Mouse (Mus musculus) neural tube, embryonic 12.5 days (tissue): ENCODE measurements at regions not wholly inside any gene's neighbourhood (a gene's known extent, or its start where the extent isn't known, plus 50 kb on each side); places are given as distances from the start of the nearest gene placed in this dataset.
A peak's percentile ranks its signal among the peaks of the same experiment; 100 is the strongest.

Source experiments
- ATAC-seq: fragments of 200-750 bp; cut with Nextera tagmentation; 2 replicates; pipeline ENCODE4 v1.8.0; 2017; ENCODE audit warnings: low read depth, mild to moderate bottlenecking, moderate TSS enrichment, moderate library complexity; ENCODE audit not compliant: low FRiP score
- H3K27ac ChIP-seq: fragments of 300-500 bp; sonication (generic); 2 replicates; pipeline ENCODE4 v1.5.1; 2016
- H3K27me3 ChIP-seq: fragments of 300-500 bp; sonication (generic); replicated peaks from 2 replicates; pipeline ENCODE4 v1.6.1; 2016; ENCODE audit warnings: mild to moderate bottlenecking
- H3K36me3 ChIP-seq: fragments of 300-500 bp; sonication (generic); 2 replicates; pipeline ENCODE4 v1.6.1; 2016; ENCODE audit warnings: mild to moderate bottlenecking
- H3K4me1 ChIP-seq: fragments of 300-500 bp; sonication (generic); 2 replicates; pipeline ENCODE4 v1.6.1; 2016
- H3K4me2 ChIP-seq: fragments of 300-500 bp; sonication (generic); replicated peaks from 2 replicates; pipeline ENCODE4 v1.6.1; 2016; ENCODE audit warnings: mild to moderate bottlenecking
- H3K4me3 ChIP-seq: fragments of 300-500 bp; sonication (generic); 2 replicates; pipeline ENCODE4 v1.5.1; 2016
- H3K9ac ChIP-seq: fragments of 300-500 bp; sonication (generic); 2 replicates; pipeline ENCODE4 v1.6.1; 2016; ENCODE audit warnings: mild to moderate bottlenecking
- H3K9me3 ChIP-seq: fragments of 300-500 bp; sonication (generic); 2 replicates; pipeline ENCODE4 v1.6.1; 2016; ENCODE audit warnings: mild to moderate bottlenecking
- WGBS: fragments of 180-500 bp; shearing (Covaris S2); methylation state at CpG from one replicate; pipeline ENCODE4 v1.1.7; 2016; 5-methylcytosine and 5-hydroxymethylcytosine counted together

GRCm38 (mm10) chr14:76767301-76767700 is 210.6 kb upstream of the Serp2 start:
- H3K4me3 ChIP-seq: no peak overlapping the region
- no peaks in the 10 kb centered on the region for H3K36me3 ChIP-seq
- H3K4me1 ChIP-seq: peaks cover 28% of the 10 kb centered on the region
- H3K27ac ChIP-seq: no peak overlapping the region
- H3K9ac ChIP-seq: no peak overlapping the region
- 49% methylated on average over 6 of the region's 6 CpGs for WGBS
- no peak overlapping the region for H3K4me2 ChIP-seq
- H3K27me3 ChIP-seq: peaks cover 5% of the 10 kb centered on the region; the same call in 1 of the 2 replicates
- no peak for ATAC-seq
- H3K9me3 ChIP-seq: no peaks in the 10 kb centered on the region

DNA sequence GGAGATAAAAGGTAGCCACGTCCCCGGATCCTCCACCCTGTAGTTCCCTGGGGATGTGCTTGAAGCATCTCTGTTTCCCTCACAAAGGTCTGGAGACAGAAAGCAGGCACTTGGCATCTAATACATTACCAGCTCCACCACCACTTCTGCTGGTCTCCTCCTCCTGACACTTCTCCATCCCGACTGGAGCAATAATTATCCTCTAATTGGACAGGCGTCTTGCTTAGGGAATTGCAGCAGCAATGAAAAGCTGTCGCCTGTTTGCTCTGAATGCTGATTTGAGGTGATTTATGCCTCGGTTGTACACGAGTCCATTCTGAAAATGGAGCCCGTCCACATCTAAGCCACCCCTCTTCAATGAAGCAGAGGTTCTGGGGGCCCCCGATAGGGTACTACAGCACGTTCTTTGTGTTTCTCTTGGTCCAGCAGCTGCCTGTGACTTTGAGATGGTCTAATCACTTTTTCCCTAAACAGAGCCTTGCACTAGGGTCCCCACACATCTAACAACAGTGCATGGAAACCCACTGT is 209.6 kb upstream of the Serp2 start:
- no peak overlapping the region for H3K27ac ChIP-seq
- H3K9ac ChIP-seq: no peak overlapping the region
- ATAC-seq: peak; percentile 61; the same call in 1 of the 2 replicates

DNA sequence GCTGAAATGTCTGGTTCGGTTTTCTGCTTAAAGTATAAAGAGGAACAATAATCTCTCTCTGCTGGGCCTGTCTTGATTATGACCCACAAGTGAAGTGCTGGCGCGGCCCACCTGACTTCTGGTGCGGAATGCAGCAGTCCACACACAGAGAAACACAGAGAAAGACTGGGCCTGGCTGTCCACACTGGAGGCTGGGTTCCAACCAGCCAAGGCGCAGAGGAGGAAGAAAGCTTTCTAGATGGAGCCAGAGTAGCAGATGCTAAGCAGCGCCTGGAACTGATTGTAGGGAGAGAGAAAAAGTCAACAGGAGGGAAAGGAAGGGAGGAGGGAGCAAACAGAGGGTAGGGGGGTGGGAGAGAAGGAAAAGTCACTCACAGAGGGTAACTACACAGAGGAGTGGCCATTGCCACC is 208.4 kb upstream of the Serp2 start:
- no peak overlapping the region for H3K27ac ChIP-seq

More for the DNA sequence above, 209.6 kb upstream of the Serp2 start:
- H3K36me3 ChIP-seq: no peaks in the 10 kb centered on the region
- WGBS: 31% methylated on average over 10 of the region's 10 CpGs
- H3K4me1 ChIP-seq: peaks cover 24% of the 10 kb centered on the region
- H3K9me3 ChIP-seq: no peaks in the 10 kb centered on the region
- no peak overlapping the region for H3K4me3 ChIP-seq
- peaks cover 5% of the 10 kb centered on the region; the same call in 1 of the 2 replicates for H3K27me3 ChIP-seq
- no peak overlapping the region for H3K4me2 ChIP-seq

GRCm38 (mm10) chr14:76764390-76764796 is 207.7 kb upstream of the Serp2 start:
- peaks cover 5% of the 10 kb centered on the region; the same call in 1 of the 2 replicates for H3K27me3 ChIP-seq
- H3K9ac ChIP-seq: no peak overlapping the region
- H3K4me1 ChIP-seq: peaks cover 24% of the 10 kb centered on the region
- WGBS: 30% methylated on average over 7 of the region's 7 CpGs
- no peak overlapping the region for H3K27ac ChIP-seq
- H3K4me3 ChIP-seq: no peak overlapping the region
- no peak for ATAC-seq
- H3K9me3 ChIP-seq: no peaks in the 10 kb centered on the region
- H3K4me2 ChIP-seq: peak overlapping the region; percentile 9; the same call in 1 of the 2 replicates
- no peaks in the 10 kb centered on the region for H3K36me3 ChIP-seq

More for the DNA sequence above, 208.4 kb upstream of the Serp2 start:
- 68% methylated on average over 6 of the region's 6 CpGs for WGBS
- Histone ChIP-seq H3K4me2 (peak overlapping the region; percentile 9; the same call in 1 of the 2 replicates), H3K27me3 (peaks cover 5% of the 10 kb centered on the region; the same call in 1 of the 2 replicates), H3K36me3 (no peaks in the 10 kb centered on the region), H3K9ac (no peak overlapping the region), H3K4me1 (peaks cover 24% of the 10 kb centered on the region), H3K9me3 (no peaks in the 10 kb centered on the region), H3K4me3 (no peak overlapping the region)
- no peak for ATAC-seq

- ATAC-seq: no peak
- Histone ChIP-seq H3K4me2 (no peak overlapping the region), H3K9ac (no peak overlapping the region), H3K27me3 (peaks cover 5% of the 10 kb centered on the region; the same call in 1 of the 2 replicates), H3K9me3 (no peaks in the 10 kb centered on the region), H3K36me3 (no peaks in the 10 kb centered on the region), H3K4me1 (peaks cover 24% of the 10 kb centered on the region), H3K4me3 (no peak overlapping the region), H3K27ac (no peak overlapping the region)
- 88% methylated on average over 7 of the region's 7 CpGs for WGBS
These were observed 206.8 kb upstream of the Serp2 start for GRCm38 (mm10) chr14:76763539-76763938.

GRCm38 (mm10) chr14:76762777-76763176 is 206.1 kb upstream of the Serp2 start:
- Histone ChIP-seq H3K9me3 (no peaks in the 10 kb centered on the region), H3K9ac (no peak overlapping the region), H3K27me3 (peaks cover 5% of the 10 kb centered on the region; the same call in 1 of the 2 replicates), H3K4me3 (no peak overlapping the region), H3K27ac (no peak overlapping the region), H3K4me1 (peaks cover 24% of the 10 kb centered on the region), H3K4me2 (no peak overlapping the region), H3K36me3 (no peaks in the 10 kb centered on the region)
- 55% methylated on average over 10 of the region's 10 CpGs for WGBS
- no peak for ATAC-seq

DNA sequence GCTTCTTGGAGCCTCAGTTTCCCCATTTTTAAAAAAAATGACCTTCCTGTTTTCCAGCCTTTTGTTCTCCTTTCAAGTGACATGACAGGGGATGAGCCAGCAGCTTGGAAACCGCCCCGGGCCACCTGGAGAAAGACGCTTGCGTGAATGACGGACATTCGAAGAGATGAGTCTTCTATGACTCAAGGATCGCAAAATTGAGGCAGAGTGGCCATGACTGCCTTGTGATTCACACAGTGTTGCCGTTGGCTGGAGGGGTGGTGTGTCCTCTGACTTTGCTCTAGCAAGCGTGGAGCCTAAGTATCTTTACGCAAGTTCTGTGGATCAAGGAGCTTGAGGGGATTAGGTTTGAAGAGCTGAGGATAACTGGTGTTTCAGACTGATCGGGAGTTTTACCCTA is 205.0 kb upstream of the Serp2 start:
- Histone ChIP-seq H3K36me3 (no peaks in the 10 kb centered on the region), H3K4me1 (peaks cover 24% of the 10 kb centered on the region), H3K27me3 (peaks cover 5% of the 10 kb centered on the region; the same call in 1 of the 2 replicates), H3K4me3 (no peak overlapping the region), H3K27ac (no peak overlapping the region), H3K4me2 (no peak overlapping the region), H3K9me3 (no peaks in the 10 kb centered on the region), H3K9ac (no peak overlapping the region)
- no peak for ATAC-seq
- 94% methylated on average over 11 of the region's 11 CpGs for WGBS

DNA sequence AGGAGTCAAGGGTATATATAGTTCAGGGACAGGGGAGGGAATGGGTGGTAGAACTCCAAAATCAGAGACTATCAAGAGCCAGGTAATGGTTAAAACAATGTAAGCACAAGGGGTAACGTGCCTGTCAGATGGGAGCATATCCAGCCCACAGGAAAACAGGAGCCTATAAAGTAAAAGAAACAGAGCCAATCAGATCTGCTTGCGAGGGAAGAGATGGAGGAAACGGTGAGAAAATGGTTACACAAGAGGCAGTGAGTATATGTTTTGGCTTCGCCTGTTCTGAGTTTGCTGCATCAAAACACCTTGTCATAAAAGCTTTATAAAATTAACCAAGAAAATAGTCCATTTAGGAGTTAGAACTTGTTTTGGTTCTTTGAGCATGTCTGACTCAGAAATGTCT is 204.6 kb upstream of the Serp2 start:
- Histone ChIP-seq H3K36me3 (no peaks in the 10 kb centered on the region), H3K27ac (no peak overlapping the region), H3K9ac (no peak overlapping the region), H3K4me3 (no peak overlapping the region), H3K27me3 (peaks cover 5% of the 10 kb centered on the region; the same call in 1 of the 2 replicates), H3K4me2 (no peak overlapping the region), H3K9me3 (no peaks in the 10 kb centered on the region), H3K4me1 (peaks cover 20% of the 10 kb centered on the region)
- 92% methylated on average over 4 of the region's 4 CpGs for whole genome bisulfite sequencing
- no peak for ATAC-seq

- no peak overlapping the region for H3K4me3 ChIP-seq
- 81% methylated on average over 13 of the region's 13 CpGs for WGBS
- ATAC-seq: no peak
These were observed 203.9 kb upstream of the Serp2 start for GRCm38 (mm10) chr14:76760509-76761023.

DNA sequence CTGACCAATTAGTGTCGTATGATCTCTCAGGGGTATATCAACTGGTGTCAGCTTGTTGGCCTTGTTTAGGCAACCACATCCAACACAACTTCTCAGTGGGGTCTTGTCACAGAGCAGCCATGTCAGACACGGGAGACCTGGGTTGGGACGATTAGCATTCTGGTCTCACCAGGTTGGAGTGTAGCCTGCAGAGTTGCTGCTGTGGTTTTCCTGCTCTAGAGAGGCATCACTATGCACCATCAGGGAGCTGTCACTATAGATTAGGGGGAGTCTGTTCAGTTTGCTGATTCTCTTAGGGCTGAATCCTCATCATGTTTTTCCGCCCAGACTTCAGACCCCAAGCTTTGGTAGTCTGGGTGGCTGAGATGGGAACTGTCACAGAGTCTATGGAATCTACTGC is 202.7 kb upstream of the Serp2 start:
- no peaks in the 10 kb centered on the region for H3K36me3 ChIP-seq
- H3K4me2 ChIP-seq: no peak overlapping the region
- H3K4me1 ChIP-seq: peaks cover 5% of the 10 kb centered on the region; the same call in 1 of the 2 replicates
- H3K9me3 ChIP-seq: no peaks in the 10 kb centered on the region
- peaks cover 5% of the 10 kb centered on the region; the same call in 1 of the 2 replicates for H3K27me3 ChIP-seq
- no peak overlapping the region for H3K9ac ChIP-seq
- H3K27ac ChIP-seq: no peak overlapping the region
- ATAC-seq: no peak
- WGBS: 89% methylated on average over 4 of the region's 4 CpGs
- no peak overlapping the region for H3K4me3 ChIP-seq

More at GRCm38 (mm10) chr14:76760509-76761023, 203.9 kb upstream of the Serp2 start:
- H3K4me2 ChIP-seq: no peak overlapping the region
- H3K9ac ChIP-seq: no peak overlapping the region
- H3K27ac ChIP-seq: no peak overlapping the region
- H3K4me1 ChIP-seq: peaks cover 16% of the 10 kb centered on the region
- no peaks in the 10 kb centered on the region for H3K9me3 ChIP-seq
- no peaks in the 10 kb centered on the region for H3K36me3 ChIP-seq
- H3K27me3 ChIP-seq: peaks cover 5% of the 10 kb centered on the region; the same call in 1 of the 2 replicates

DNA sequence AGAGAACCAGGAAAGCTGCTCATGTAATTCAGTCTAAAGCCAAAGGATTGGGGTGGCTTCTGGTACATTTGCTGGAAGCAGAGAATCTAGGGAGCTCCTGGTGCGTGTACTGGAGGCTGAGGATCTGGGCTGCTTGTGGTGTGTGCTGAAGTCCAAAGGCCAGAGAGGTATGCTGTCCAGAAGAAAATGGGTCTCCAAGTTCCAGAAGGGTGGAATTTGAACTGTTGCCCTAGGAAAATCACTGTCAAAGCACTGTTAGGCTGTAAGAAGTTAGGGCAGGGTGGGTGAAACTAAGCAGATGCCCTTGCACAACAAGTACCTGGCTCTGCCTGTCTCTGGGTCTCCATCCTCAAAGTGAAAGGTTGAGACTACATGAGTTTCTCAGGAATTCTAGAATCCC is 201.9 kb upstream of the Serp2 start:
- no peaks in the 10 kb centered on the region for H3K9me3 ChIP-seq
- ATAC-seq: no peak
- H3K27ac ChIP-seq: no peak overlapping the region
- no peak overlapping the region for H3K4me3 ChIP-seq
- 0 out of 2 replicates have a peak, but pooled peaks cover under 1% of the 10 kb centered on the region for H3K27me3 ChIP-seq
- H3K4me1 ChIP-seq: 0 out of 2 replicates have a peak, but pooled peaks cover 3% of the 10 kb centered on the region
- H3K4me2 ChIP-seq: no peak overlapping the region
- WGBS: 82% methylated on average over 1 of the region's 1 CpGs
- H3K9ac ChIP-seq: no peak overlapping the region
- H3K36me3 ChIP-seq: no peaks in the 10 kb centered on the region

GRCm38 (mm10) chr14:76755591-76756376 is 199.1 kb upstream of the Serp2 start:
- H3K36me3 ChIP-seq: no peaks in the 10 kb centered on the region
- H3K9ac ChIP-seq: no peak overlapping the region
- ATAC-seq: no peak
- H3K4me3 ChIP-seq: no peak overlapping the region
- 79% methylated on average over 9 of the region's 9 CpGs for WGBS
- H3K4me1 ChIP-seq: no peaks in the 10 kb centered on the region
- H3K4me2 ChIP-seq: no peak overlapping the region
- H3K9me3 ChIP-seq: no peaks in the 10 kb centered on the region
- no peaks in the 10 kb centered on the region for H3K27me3 ChIP-seq
- no peak overlapping the region for H3K27ac ChIP-seq
